Mouse (Mus musculus) MEL (cell line): ENCODE data around the gene Gpr161.

Experiments
- CHD2 ChIP-seq: IDR thresholded peaks from 2 replicates; pipeline ENCODE4 v1.6.1; 2011; ENCODE audit warnings: low read length, improper control_type of control experiment
- CTCF ChIP-seq, 3 experiments: IDR thresholded peaks in 2 of 3; conservative IDR thresholded peaks in 1 of 3; 2 replicates each; pipeline ENCODE4 v1.5.1; 2011 to 2012; ENCODE audit warnings: low read length in 3 of 3, low read depth in 2 of 3, mild to moderate bottlenecking in 2 of 3, improper control_type of control experiment in 1 of 3, inconsistent platforms in 1 of 3, mixed read lengths in 1 of 3, moderate library complexity in 1 of 3; ENCODE audit not compliant: control insufficient read depth in 1 of 3, insufficient read depth in 1 of 3, poor library complexity in 1 of 3, severe bottlenecking in 1 of 3
- E2F4 ChIP-seq: IDR thresholded peaks from 2 replicates; pipeline ENCODE4 v1.6.1; 2011; ENCODE audit warnings: low read depth, low read length, improper control_type of control experiment, borderline replicate concordance
- EP300 ChIP-seq, 2 experiments: IDR thresholded peaks; 2 replicates each; pipeline ENCODE4 v1.6.1; 2011; ENCODE audit warnings: improper control_type of control experiment in 2 of 2, low read length in 2 of 2, low read depth in 1 of 2, mild to moderate bottlenecking in 1 of 2
- GATA1 ChIP-seq: IDR thresholded peaks from 2 replicates; pipeline ENCODE4 v1.6.1; 2011; ENCODE audit warnings: low read depth, low read length, improper control_type of control experiment
- MYB ChIP-seq: IDR thresholded peaks from 2 replicates; pipeline ENCODE4 v1.6.1; 2011; ENCODE audit warnings: mild to moderate bottlenecking, low read depth, low read length, improper control_type of control experiment
- POLR2A ChIP-seq, 2 experiments: IDR thresholded peaks; 2 replicates each; pipeline ENCODE4 v1.6.1; 2011 to 2012; ENCODE audit warnings: low read length in 2 of 2, mild to moderate bottlenecking in 2 of 2, control low read depth in 1 of 2, improper control_type of control experiment in 1 of 2, low read depth in 1 of 2, moderate library complexity in 1 of 2; ENCODE audit not compliant: control insufficient read depth in 1 of 2, insufficient read depth in 1 of 2, poor library complexity in 1 of 2
- POLR2AphosphoS2 ChIP-seq: IDR thresholded peaks from 2 replicates; pipeline ENCODE4 v1.6.1; 2011; ENCODE audit warnings: low read length, improper control_type of control experiment
- RAD21 ChIP-seq: IDR thresholded peaks from 2 replicates; pipeline ENCODE4 v1.6.1; 2011; ENCODE audit warnings: mild to moderate bottlenecking, low read depth, low read length, improper control_type of control experiment
- TBP ChIP-seq: IDR thresholded peaks from 2 replicates; pipeline ENCODE4 v1.8.0; 2011; ENCODE audit warnings: low read depth, low read length, improper control_type of control experiment
- USF1 ChIP-seq: IDR thresholded peaks from 2 replicates; pipeline ENCODE4 v1.6.1; 2014; ENCODE audit warnings: low read depth, mild to moderate bottlenecking, inconsistent platforms, low read length, improper control_type of control experiment, moderate library complexity
- ZC3H11A ChIP-seq: IDR thresholded peaks from 2 replicates; pipeline ENCODE4 v1.6.1; 2012; ENCODE audit warnings: low read depth, mild to moderate bottlenecking, inconsistent platforms, low read length, improper control_type of control experiment

- TF ChIP-seq ZC3H11A, result no peak
- no peak for TF ChIP-seq RAD21
- TF ChIP-seq CTCF (IDR thresholded peaks at IDR 0.05 in 2 of 3, conservative IDR thresholded peaks at IDR 0.05 in 1 of 3; ENCODE audit: control insufficient read depth in 1 of 3, insufficient read depth in 1 of 3, low read depth in 2 of 3, low read length in 3 of 3, poor library complexity in 1 of 3, severe bottlenecking in 1 of 3), result no peak
- no peak for TF ChIP-seq POLR2A (IDR thresholded peaks at IDR 0.05; ENCODE audit: control insufficient read depth in 1 of 2, insufficient read depth in 1 of 2, low read depth in 1 of 2, low read length in 2 of 2, poor library complexity in 1 of 2)
- TF ChIP-seq GATA1, result no peak
- no peak for TF ChIP-seq POLR2AphosphoS2
- TF ChIP-seq CHD2, result no peak
- no peak for TF ChIP-seq TBP
- TF ChIP-seq MYB, result no peak
- TF ChIP-seq EP300 (IDR thresholded peaks at IDR 0.05; ENCODE audit: low read depth in 1 of 2, low read length in 2 of 2), result no peak
- TF ChIP-seq USF1, result no peak
- no peak for TF ChIP-seq E2F4
These were observed 4.0 kb upstream of the Gpr161 start for GRCm38 (mm10) chr1:165291606-165292005.
